Mouse (Mus musculus) heart, embryonic 13.5 days (tissue): ENCODE results near the gene Nox1. TPM values are rescaled to one million over a fixed set of nuclear protein-coding genes. Genes with fewer than 3 reads are reported as not detected.
"Not testable (repeated sequence)": the region's sequence is repeated elsewhere in the genome, so short reads cannot be mapped to it uniquely, and the experiment has no call there.

Experiments used
- ATAC-seq: fragments of 200-750 bp; cut with Nextera tagmentation; 2 replicates; pipeline ENCODE4 v1.8.0; 2017; ENCODE audit warnings: moderate TSS enrichment; ENCODE audit not compliant: insufficient number of reproducible peaks, low FRiP score, low TSS enrichment; ENCODE audit errors: extremely low read depth
- H3K27ac ChIP-seq: fragments of 300-500 bp; sonication (generic); replicated peaks from 2 replicates; pipeline ENCODE4 v1.5.1; 2015; ENCODE audit warnings: moderate library complexity, mild to moderate bottlenecking, inconsistent platforms
- H3K27me3 ChIP-seq: fragments of 300-500 bp; sonication (generic); replicated peaks from 2 replicates; pipeline ENCODE4 v1.6.1; 2015; ENCODE audit warnings: mild to moderate bottlenecking, inconsistent platforms
- H3K36me3 ChIP-seq: fragments of 300-500 bp; sonication (generic); 2 replicates; pipeline ENCODE4 v1.6.1; 2015; ENCODE audit warnings: mild to moderate bottlenecking, inconsistent platforms
- H3K4me1 ChIP-seq: fragments of 300-500 bp; sonication (generic); 2 replicates; pipeline ENCODE4 v1.6.1; 2015; ENCODE audit warnings: inconsistent platforms
- H3K4me2 ChIP-seq: fragments of 300-500 bp; sonication (generic); 2 replicates; pipeline ENCODE4 v1.6.1; 2015; ENCODE audit warnings: inconsistent platforms, mild to moderate bottlenecking, moderate library complexity
- H3K4me3 ChIP-seq: fragments of 300-500 bp; sonication (generic); 2 replicates; pipeline ENCODE4 v1.5.1; 2015; ENCODE audit warnings: moderate library complexity, mild to moderate bottlenecking, inconsistent platforms
- H3K9ac ChIP-seq: fragments of 300-500 bp; sonication (generic); 2 replicates; pipeline ENCODE4 v1.6.1; 2015; ENCODE audit warnings: inconsistent platforms, mild to moderate bottlenecking, moderate library complexity
- H3K9me3 ChIP-seq: fragments of 300-500 bp; sonication (generic); 2 replicates; pipeline ENCODE4 v1.6.1; 2016; ENCODE audit warnings: inconsistent platforms
- WGBS: fragments of 180-500 bp; shearing (Covaris S2); methylation state at CpG from one replicate; pipeline ENCODE4 v1.1.7; 2015; ENCODE audit warnings: mixed read lengths; 5-methylcytosine and 5-hydroxymethylcytosine counted together
- polyA plus RNA-seq: library from polyadenylated mRNA; unstranded; fragments of >200 nt; fragmentation: Nextera tagmentation; extraction: Ambion mirVana; gene quantifications from 2 replicates; pipeline ENCODE4 v1.2.1, GENCODE M21; 2015

Gene Nox1
- polyA plus RNA-seq = 0.17 and 0.29 TPM in 2 replicates

DNA sequence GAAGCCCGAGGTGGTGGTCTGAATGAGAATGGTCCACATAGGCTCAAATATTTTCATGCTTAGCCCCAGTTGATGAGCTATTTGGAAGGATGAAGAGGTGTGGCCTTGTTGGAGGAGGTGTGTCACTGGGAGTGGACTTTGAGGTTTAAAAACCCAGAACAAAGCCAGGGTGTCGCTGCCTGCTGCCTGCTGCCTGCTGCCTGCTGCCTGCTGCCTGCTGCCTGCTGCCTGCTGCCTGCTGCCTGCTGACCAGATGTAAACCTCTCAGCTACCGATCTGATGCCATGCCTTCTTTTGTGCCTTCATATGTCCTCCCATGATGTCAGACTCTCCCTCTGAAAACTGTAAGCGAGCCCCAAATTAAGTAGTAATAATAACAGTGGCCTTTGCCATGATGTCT, at the start of gene Nox1:
Gene Nox1 (minus strand): TSS at position 101 of the 400 bp plus-strand sequence.
- no peaks in the 10 kb centered on the region for H3K27me3 ChIP-seq
- H3K9me3 ChIP-seq = no peaks in the 10 kb centered on the region
- H3K36me3 ChIP-seq = peaks cover 29% of the 10 kb centered on the region
- H3K4me3 ChIP-seq = no peak within 1 kb of the TSS
- WGBS = 49% methylated on average over 4 of the region's 4 CpGs
- no peak within 1 kb of the TSS for H3K9ac ChIP-seq
- ATAC-seq = no peak
- no peak within 1 kb of the TSS for H3K4me2 ChIP-seq
- no peak within 1 kb of the TSS for H3K27ac ChIP-seq
- H3K4me1 ChIP-seq = peaks cover 3% of the 10 kb centered on the region; the same call in 1 of the 2 replicates

DNA sequence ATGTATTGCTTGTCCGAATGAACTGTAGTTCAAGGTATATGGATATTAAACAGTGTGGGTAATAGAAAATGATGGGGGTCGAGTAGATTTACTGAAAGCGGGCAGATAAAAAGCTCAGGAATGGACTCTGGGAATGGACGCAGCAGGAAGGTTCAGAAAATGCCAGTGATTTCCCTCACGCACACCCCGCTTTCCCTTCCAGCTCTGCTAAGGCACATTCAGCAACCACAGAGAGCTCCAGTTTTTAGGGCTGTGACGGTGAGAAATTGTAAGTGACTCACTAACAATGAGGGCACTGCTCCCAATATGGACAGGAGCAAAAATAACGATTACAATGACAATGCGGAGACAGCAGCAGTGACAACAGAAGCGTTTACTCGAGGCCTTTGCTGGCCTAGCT, 40.4 kb upstream of the Nox1 start:
- Histone ChIP-seq H3K4me3 (no peak overlapping the region), H3K36me3 (peaks cover 65% of the 10 kb centered on the region), H3K9me3 (no peaks in the 10 kb centered on the region), H3K9ac (no peak overlapping the region), H3K27me3 (no peaks in the 10 kb centered on the region), H3K4me1 (no peaks in the 10 kb centered on the region), H3K4me2 (no peak overlapping the region), H3K27ac (no peak overlapping the region)
- WGBS = 77% methylated on average over 11 of the region's 11 CpGs
- ATAC-seq = no peak

DNA sequence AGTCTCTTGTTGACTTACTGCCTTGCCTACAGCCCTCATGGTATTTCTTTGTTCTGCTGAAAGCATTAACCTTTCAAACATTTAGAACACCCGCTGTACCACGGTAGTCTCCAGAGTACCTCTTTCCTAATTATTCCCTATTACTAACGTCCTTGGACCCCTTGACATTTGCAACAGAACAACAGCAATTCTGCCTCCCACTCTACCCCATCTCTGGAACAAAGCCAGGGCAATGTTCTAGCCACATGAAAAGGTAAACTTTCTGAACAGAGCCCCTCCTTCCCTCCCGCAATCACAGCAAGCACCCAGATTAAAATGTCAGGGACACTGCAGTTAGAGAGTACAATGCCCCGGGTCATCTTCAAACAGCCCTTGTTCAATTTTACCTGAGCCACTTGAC, 39.4 kb upstream of the Nox1 start:
- H3K36me3 ChIP-seq = peaks cover 56% of the 10 kb centered on the region
- no peak overlapping the region for H3K4me2 ChIP-seq
- no peaks in the 10 kb centered on the region for H3K9me3 ChIP-seq
- 65% methylated on average over 5 of the region's 5 CpGs for WGBS
- no peak overlapping the region for H3K9ac ChIP-seq
- H3K27me3 ChIP-seq = no peaks in the 10 kb centered on the region
- no peak overlapping the region for H3K4me3 ChIP-seq
- H3K4me1 ChIP-seq = no peaks in the 10 kb centered on the region
- ATAC-seq = no peak
- H3K27ac ChIP-seq = no peak overlapping the region

DNA sequence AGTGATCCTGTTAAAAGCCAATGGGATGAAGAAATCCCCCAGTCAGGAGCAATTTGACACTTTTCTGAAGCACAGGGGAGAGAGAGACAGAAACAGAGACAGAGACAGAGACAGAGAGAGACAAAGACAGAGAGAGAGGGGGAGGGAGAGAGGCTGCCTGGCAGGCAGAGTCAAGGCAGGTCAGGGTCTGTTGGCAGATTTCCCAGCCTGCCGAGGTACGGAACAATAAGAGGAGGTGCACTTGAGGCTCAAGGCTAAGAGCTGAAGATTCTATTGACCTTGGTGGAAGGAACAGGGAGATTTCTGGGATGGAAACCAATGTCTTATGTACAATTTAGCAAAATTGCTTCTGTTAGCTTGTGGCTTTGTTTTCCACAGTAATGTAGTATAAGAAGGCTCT, 26.4 kb upstream of the Nox1 start:
- no peak overlapping the region for H3K4me3 ChIP-seq
- WGBS = 45% methylated on average over 2 of the region's 2 CpGs
- no peak for ATAC-seq
- H3K9ac ChIP-seq = no peak overlapping the region
- H3K27ac ChIP-seq = no peak overlapping the region
- peaks cover 25% of the 10 kb centered on the region for H3K36me3 ChIP-seq
- no peak overlapping the region for H3K4me2 ChIP-seq
- peaks cover 4% of the 10 kb centered on the region; the same call in 1 of the 2 replicates for H3K4me1 ChIP-seq
- peaks cover 5% of the 10 kb centered on the region; the same call in 1 of the 2 replicates for H3K9me3 ChIP-seq
- no peaks in the 10 kb centered on the region for H3K27me3 ChIP-seq

DNA sequence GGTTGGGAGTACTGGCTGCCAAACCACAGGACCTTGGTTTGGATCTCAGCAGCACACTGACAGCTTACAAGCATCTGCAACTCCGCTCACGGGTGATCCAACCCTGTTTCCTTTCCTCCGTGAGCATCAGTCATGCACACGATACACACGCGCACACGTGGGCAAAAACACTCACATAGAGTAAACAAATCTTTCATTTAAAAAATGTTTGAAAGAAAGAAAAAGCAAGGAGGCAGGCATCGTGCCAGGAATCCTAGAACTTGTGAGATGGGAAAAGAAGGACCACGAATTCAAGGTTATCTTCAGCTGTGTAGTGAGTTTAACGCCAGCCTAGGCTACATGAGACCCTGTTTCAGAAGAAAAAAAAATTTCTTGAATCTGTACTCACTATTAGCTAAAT, 24.2 kb upstream of the Nox1 start:
- H3K27me3 ChIP-seq = no peaks in the 10 kb centered on the region
- H3K4me3 ChIP-seq = no peak overlapping the region
- H3K4me2 ChIP-seq = no peak overlapping the region
- H3K9ac ChIP-seq = no peak overlapping the region
- ATAC-seq = no peak
- no peak overlapping the region for H3K27ac ChIP-seq
- peaks cover 4% of the 10 kb centered on the region; the same call in 1 of the 2 replicates for H3K4me1 ChIP-seq
- 84% methylated on average over 10 of the region's 10 CpGs for WGBS
- peaks cover 38% of the 10 kb centered on the region for H3K36me3 ChIP-seq
- peaks cover 5% of the 10 kb centered on the region; the same call in 1 of the 2 replicates for H3K9me3 ChIP-seq

DNA sequence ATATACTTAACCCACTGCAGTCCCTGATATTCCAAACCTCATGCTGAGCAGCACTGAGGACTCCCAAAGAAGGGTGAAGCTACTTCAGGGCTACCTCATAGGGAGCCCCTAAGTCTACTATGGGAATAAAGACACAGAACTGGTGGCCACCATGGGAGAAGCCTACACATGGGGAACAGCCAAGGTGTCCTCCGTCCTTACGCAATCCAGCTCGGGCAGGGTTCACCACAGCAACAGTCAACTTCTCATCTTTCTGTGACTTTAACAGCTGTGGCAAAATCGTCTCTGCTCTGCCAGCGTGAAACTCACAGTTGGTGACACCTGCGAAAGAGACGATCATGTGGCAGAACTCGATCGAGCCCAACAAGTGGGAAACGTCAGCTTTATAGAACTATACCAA, 16.5 kb upstream of the Nox1 start:
- H3K27ac ChIP-seq = no peak overlapping the region
- H3K9ac ChIP-seq = no peak overlapping the region
- H3K9me3 ChIP-seq = no peaks in the 10 kb centered on the region
- no peaks in the 10 kb centered on the region for H3K4me1 ChIP-seq
- no peak overlapping the region for H3K4me3 ChIP-seq
- WGBS = 88% methylated on average over 10 of the region's 10 CpGs
- no peaks in the 10 kb centered on the region for H3K27me3 ChIP-seq
- H3K36me3 ChIP-seq = peaks cover 52% of the 10 kb centered on the region
- no peak for ATAC-seq
- H3K4me2 ChIP-seq = no peak overlapping the region

DNA sequence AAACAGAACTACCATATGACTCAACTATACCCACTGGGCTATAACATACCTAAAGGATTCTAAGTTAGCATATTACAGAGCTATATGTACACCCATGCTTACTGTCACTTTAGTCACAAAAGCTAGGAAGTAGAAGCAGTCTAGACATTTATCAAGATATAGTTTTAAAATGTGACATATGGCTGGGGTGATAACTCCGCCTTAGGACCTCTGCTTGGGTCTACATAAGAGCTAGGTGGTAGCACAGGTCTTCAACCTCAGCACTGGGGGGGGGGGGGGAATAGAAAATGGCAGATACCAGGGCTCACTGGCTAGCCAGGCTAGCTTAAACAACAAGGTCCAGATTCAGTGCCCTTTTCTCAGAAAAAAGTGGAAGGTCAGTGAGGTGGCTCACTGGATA, 11.3 kb upstream of the Nox1 start:
- 81% methylated on average over 1 of the region's 1 CpGs for whole genome bisulfite sequencing
- ATAC-seq = no peak

DNA sequence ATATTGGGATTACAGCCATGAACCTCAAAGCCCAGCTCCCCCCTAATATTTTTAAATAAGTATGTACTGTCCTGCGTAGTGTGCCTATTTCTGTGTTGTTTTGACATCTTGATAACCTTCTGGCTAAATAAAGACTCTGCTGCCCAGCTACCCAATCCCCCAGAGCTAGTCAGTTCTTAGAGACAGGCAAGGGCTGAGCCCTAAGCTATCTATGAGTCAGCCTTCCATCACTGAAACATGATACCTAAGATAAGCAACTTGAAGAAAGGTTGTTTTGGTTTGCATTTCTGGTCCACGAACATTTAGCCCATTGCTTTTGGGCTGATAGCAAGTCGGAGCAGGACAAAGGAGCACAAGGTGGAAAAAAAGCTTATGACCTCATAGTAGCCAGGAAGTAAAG, 1.1 kb downstream of the Nox1 start:
- H3K36me3 ChIP-seq = peaks cover 29% of the 10 kb centered on the region
- H3K27me3 ChIP-seq = no peaks in the 10 kb centered on the region
- peaks cover 3% of the 10 kb centered on the region; the same call in 1 of the 2 replicates for H3K4me1 ChIP-seq
- WGBS = 26% methylated on average over 3 of the region's 3 CpGs
- ATAC-seq = no peak
- no peak overlapping the region for H3K27ac ChIP-seq
- H3K9ac ChIP-seq = no peak overlapping the region
- no peak overlapping the region for H3K4me2 ChIP-seq
- H3K4me3 ChIP-seq = no peak overlapping the region
- no peaks in the 10 kb centered on the region for H3K9me3 ChIP-seq

More for the DNA sequence above, 11.3 kb upstream of the Nox1 start:
- H3K36me3 ChIP-seq = peaks cover 15% of the 10 kb centered on the region
- no peak overlapping the region for H3K9ac ChIP-seq
- H3K4me2 ChIP-seq = no peak overlapping the region
- H3K27ac ChIP-seq = no peak overlapping the region
- no peaks in the 10 kb centered on the region for H3K9me3 ChIP-seq
- H3K27me3 ChIP-seq = no peaks in the 10 kb centered on the region
- no peaks in the 10 kb centered on the region for H3K4me1 ChIP-seq
- no peak overlapping the region for H3K4me3 ChIP-seq

DNA sequence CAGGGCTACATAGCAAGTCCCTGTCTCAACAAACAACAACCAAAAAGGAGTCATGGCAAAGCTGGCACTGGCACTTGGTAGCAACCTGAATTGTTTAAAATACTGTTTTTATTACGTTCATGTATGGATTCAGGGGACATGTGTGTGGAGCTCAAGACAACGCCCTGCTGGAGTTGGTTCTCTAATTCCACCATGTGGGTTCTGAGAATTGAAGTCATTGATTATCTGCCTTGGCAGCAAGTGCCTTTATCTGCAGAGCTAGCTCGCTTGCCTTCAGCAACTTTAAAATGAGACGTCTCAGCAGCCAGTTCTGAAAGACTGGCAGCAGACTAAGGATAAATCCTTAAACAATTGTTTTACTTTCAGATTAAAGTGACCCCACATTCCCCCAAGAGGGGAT, 3.6 kb downstream of the Nox1 start:
- Histone ChIP-seq H3K4me3 (no peak overlapping the region), H3K27me3 (no peaks in the 10 kb centered on the region), H3K4me2 (no peak overlapping the region), H3K9ac (no peak overlapping the region), H3K9me3 (no peaks in the 10 kb centered on the region), H3K4me1 (peaks cover 3% of the 10 kb centered on the region; the same call in 1 of the 2 replicates), H3K36me3 (peaks cover 10% of the 10 kb centered on the region; the same call in 1 of the 2 replicates), H3K27ac (no peak overlapping the region)
- ATAC-seq = no peak
- WGBS = 51% methylated on average over 4 of the region's 4 CpGs

DNA sequence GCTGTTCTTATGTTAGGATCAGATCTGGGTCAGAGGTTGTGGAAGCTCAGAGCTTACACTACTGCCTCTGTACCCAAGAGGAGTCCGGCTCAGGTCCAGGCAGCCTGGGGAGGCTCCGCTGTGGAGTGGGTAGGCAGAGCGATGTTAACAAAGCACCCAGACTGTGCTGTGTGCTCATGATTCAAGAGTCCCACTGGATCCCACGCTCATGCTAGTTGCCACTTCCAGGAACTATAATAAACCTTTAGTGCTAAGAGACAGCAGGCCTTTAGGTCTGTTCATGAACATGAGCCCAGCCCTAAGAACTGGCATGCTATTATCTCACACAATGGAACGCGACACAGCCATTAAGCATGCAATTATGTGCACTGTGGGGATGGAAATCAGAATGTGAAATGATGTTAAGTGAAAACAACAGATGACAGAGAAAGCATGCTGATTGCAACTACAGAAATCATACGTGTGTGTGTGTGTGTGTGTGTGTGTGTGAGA, 10.6 kb downstream of the Nox1 start:
- H3K36me3 ChIP-seq = no peaks in the 10 kb centered on the region
- H3K9me3 ChIP-seq = no peaks in the 10 kb centered on the region
- no peak overlapping the region for H3K27ac ChIP-seq
- H3K4me2 ChIP-seq = no peak overlapping the region
- no peaks in the 10 kb centered on the region for H3K27me3 ChIP-seq
- H3K4me1 ChIP-seq = no peaks in the 10 kb centered on the region
- H3K4me3 ChIP-seq = no peak overlapping the region
- no peak for ATAC-seq
- no peak overlapping the region for H3K9ac ChIP-seq
- WGBS = 86% methylated on average over 7 of the region's 7 CpGs

DNA sequence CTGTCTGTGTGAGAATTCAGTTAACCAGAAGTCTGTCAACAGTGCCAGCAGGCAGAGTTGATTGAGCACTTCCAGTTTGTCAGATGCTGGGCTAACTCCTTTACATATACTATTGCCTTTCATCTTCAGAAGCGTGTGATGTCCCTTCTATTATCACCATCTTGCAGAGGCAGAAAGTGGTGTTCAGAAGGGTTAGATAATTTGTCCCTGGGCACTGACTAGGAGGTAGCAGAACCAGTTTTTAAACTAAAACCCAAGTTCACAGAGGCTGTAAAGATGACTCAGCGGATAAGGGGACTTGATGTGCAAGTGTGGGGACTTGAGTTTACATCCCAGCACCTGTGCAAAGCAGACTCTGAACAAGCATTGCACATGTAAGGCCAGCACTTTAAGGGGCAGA, 13.3 kb downstream of the Nox1 start:
- Histone ChIP-seq H3K27me3 (no peaks in the 10 kb centered on the region), H3K27ac (no peak overlapping the region), H3K4me2 (no peak overlapping the region), H3K4me1 (no peaks in the 10 kb centered on the region), H3K9me3 (no peaks in the 10 kb centered on the region), H3K4me3 (no peak overlapping the region), H3K36me3 (peaks cover under 1% of the 10 kb centered on the region; the same call in 1 of the 2 replicates), H3K9ac (no peak overlapping the region)
- no peak for ATAC-seq
- WGBS = 67% methylated on average over 2 of the region's 2 CpGs

DNA sequence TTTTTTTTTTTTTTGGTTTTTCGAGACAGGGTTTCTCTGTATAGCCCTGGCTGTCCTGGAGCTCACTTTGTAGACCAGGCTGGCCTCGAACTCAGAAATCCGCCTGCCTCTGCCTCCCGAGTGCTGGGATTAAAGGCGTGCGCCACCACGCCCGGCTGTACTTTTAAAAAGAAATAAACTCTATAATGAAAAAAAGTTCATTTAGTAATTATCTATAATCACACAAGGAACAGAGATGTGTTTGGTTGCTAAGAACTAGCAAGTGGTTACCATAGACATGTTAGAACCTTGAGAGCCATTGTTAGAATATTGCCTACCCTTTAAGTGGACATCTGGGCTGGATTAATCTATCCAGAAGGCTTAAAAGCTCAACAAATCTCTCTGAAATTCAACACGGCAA, 34.6 kb downstream of the Nox1 start, which contains the start of gene Arl13a:
Gene Arl13a (plus strand): TSS at position 301 of the 400 bp plus-strand sequence.
- H3K36me3 ChIP-seq, H3K4me1 ChIP-seq, H3K4me3 ChIP-seq, H3K4me2 ChIP-seq, H3K9ac ChIP-seq, H3K27ac ChIP-seq, H3K9me3 ChIP-seq, ATAC-seq, H3K27me3 ChIP-seq: not testable (repeated sequence)
- WGBS = 80% methylated on average over 9 of the region's 9 CpGs
